Mouse (Mus musculus) liver, embryonic 12.5 days (tissue): ENCODE data around the gene Timm13. TPM values are rescaled to one million over a fixed set of nuclear protein-coding genes. Genes with fewer than 3 reads are reported as not detected.

ENCODE experiments used
- ATAC-seq: fragments of 200-750 bp; cut with Nextera tagmentation; 2 replicates; pipeline ENCODE4 v1.8.0; 2017; ENCODE audit warnings: moderate number of reproducible peaks, mild to moderate bottlenecking, moderate library complexity
- H3K27ac ChIP-seq: fragments of 300-500 bp; sonication (generic); 2 replicates; pipeline ENCODE4 v1.5.1; 2016; ENCODE audit warnings: mild to moderate bottlenecking
- H3K27me3 ChIP-seq: fragments of 300-500 bp; sonication (generic); replicated peaks from 2 replicates; pipeline ENCODE4 v1.6.1; 2016; ENCODE audit warnings: mild to moderate bottlenecking, moderate library complexity
- H3K36me3 ChIP-seq: fragments of 300-500 bp; sonication (generic); 2 replicates; pipeline ENCODE4 v1.6.1; 2016; ENCODE audit warnings: mild to moderate bottlenecking, moderate library complexity
- H3K4me1 ChIP-seq: fragments of 300-500 bp; sonication (generic); 2 replicates; pipeline ENCODE4 v1.6.1; 2016
- H3K4me2 ChIP-seq: fragments of 300-500 bp; sonication (generic); 2 replicates; pipeline ENCODE4 v1.6.1; 2016; ENCODE audit warnings: mild to moderate bottlenecking, moderate library complexity
- H3K4me3 ChIP-seq: fragments of 300-500 bp; sonication (generic); 2 replicates; pipeline ENCODE4 v1.5.1; 2016; ENCODE audit warnings: mild to moderate bottlenecking, moderate library complexity
- H3K9ac ChIP-seq: fragments of 300-500 bp; sonication (generic); 2 replicates; pipeline ENCODE4 v1.6.1; 2016; ENCODE audit warnings: mild to moderate bottlenecking, moderate library complexity
- H3K9me3 ChIP-seq: fragments of 300-500 bp; sonication (generic); replicated peaks from 2 replicates; pipeline ENCODE4 v1.6.1; 2016; ENCODE audit warnings: mild to moderate bottlenecking, moderate library complexity
- WGBS: fragments of 180-500 bp; shearing (Covaris S2); methylation state at CpG from one replicate; pipeline ENCODE4 v1.1.7; 2016; ENCODE audit not compliant: insufficient replicate concordance; 5-methylcytosine and 5-hydroxymethylcytosine counted together
- polyA plus RNA-seq: library from polyadenylated mRNA; unstranded; fragments of >200 nt; fragmentation: Nextera tagmentation; extraction: Ambion mirVana; gene quantifications from 2 replicates; pipeline ENCODE4 v1.2.1, GENCODE M21; 2016

The Timm13 gene
- polyA plus RNA-seq, 1 experiment from 2014 or later: 301 TPM

GRCm38 (mm10) chr10:80876028-80876427 is 24.7 kb downstream of the Timm13 start:
- peak overlapping the region; percentile 52; the same call in 1 of the 2 replicates for H3K27ac ChIP-seq
- H3K36me3 ChIP-seq: no peaks in the 10 kb centered on the region
- peak overlapping the region; percentile 43; the same call in 1 of the 2 replicates for H3K9ac ChIP-seq

GRCm38 (mm10) chr10:80874035-80874434 is 26.7 kb downstream of the Timm13 start:
- H3K9ac ChIP-seq: no peak overlapping the region
- H3K27ac ChIP-seq: no peak overlapping the region
- peaks cover 32% of the 10 kb centered on the region for H3K27me3 ChIP-seq
- no peaks in the 10 kb centered on the region for H3K36me3 ChIP-seq
- H3K9me3 ChIP-seq: no peaks in the 10 kb centered on the region
- H3K4me3 ChIP-seq: no peak overlapping the region
- WGBS: 69% methylated on average over 9 of the region's 9 CpGs
- ATAC-seq: no peak
- no peak overlapping the region for H3K4me2 ChIP-seq
- H3K4me1 ChIP-seq: peaks cover 38% of the 10 kb centered on the region

More at GRCm38 (mm10) chr10:80876028-80876427, 24.7 kb downstream of the Timm13 start:
- Histone ChIP-seq H3K9me3 (no peaks in the 10 kb centered on the region), H3K4me3 (no peak overlapping the region), H3K4me2 (no peak overlapping the region), H3K4me1 (peaks cover 58% of the 10 kb centered on the region), H3K27me3 (peaks cover 29% of the 10 kb centered on the region)
- WGBS: 29% methylated on average over 5 of the region's 5 CpGs
- no peak for ATAC-seq

- H3K27me3 ChIP-seq: peaks cover 32% of the 10 kb centered on the region
- H3K4me2 ChIP-seq: no peak within 1 kb of the TSS
- no peak for ATAC-seq
- H3K27ac ChIP-seq: no peak within 1 kb of the TSS
- 25% methylated on average over 9 of the region's 9 CpGs for WGBS
- H3K4me1 ChIP-seq: peaks cover 21% of the 10 kb centered on the region
- H3K9ac ChIP-seq: no peak within 1 kb of the TSS
- no peak within 1 kb of the TSS for H3K4me3 ChIP-seq
- peaks cover 23% of the 10 kb centered on the region for H3K36me3 ChIP-seq
- H3K9me3 ChIP-seq: no peaks in the 10 kb centered on the region
Measured at GRCm38 (mm10) chr10:80871581-80871980, 29.2 kb downstream of the Timm13 start, which contains the start of gene Tmprss9. Tmprss9 (plus strand) TSS chr10:80871848.

- Histone ChIP-seq H3K4me1 (peaks cover 16% of the 10 kb centered on the region; the same call in 1 of the 2 replicates), H3K4me3 (no peak overlapping the region), H3K9me3 (no peaks in the 10 kb centered on the region), H3K36me3 (peaks cover 29% of the 10 kb centered on the region), H3K27ac (no peak overlapping the region), H3K4me2 (no peak overlapping the region), H3K9ac (no peak overlapping the region), H3K27me3 (peaks cover 32% of the 10 kb centered on the region)
- no peak for ATAC-seq
- 67% methylated on average over 3 of the region's 6 CpGs for WGBS
Measured at GRCm38 (mm10) chr10:80870993-80871392, 29.8 kb downstream of the Timm13 start.

- WGBS: 89% methylated on average over 16 of the region's 16 CpGs
- Histone ChIP-seq H3K36me3 (peaks cover 85% of the 10 kb centered on the region), H3K27me3 (no peaks in the 10 kb centered on the region; the same call in 1 of the 2 replicates), H3K4me2 (no peak overlapping the region), H3K4me3 (no peak overlapping the region), H3K9me3 (no peaks in the 10 kb centered on the region), H3K9ac (no peak overlapping the region), H3K4me1 (peaks cover 45% of the 10 kb centered on the region), H3K27ac (peak overlapping the region; percentile 82; the same call in 1 of the 2 replicates)
- ATAC-seq: no peak
Measured at GRCm38 (mm10) chr10:80864446-80864845, 36.3 kb downstream of the Timm13 start.

GRCm38 (mm10) chr10:80862305-80862704 is 38.5 kb downstream of the Timm13 start:
- WGBS: 66% methylated on average over 5 of the region's 5 CpGs
- H3K27ac ChIP-seq: peak overlapping the region; percentile 82
- peak; percentile 57 for ATAC-seq

GRCm38 (mm10) chr10:80858350-80858935 is 42.3 kb downstream of the Timm13 start:
- ATAC-seq: peak; percentile 85
- Histone ChIP-seq H3K9me3 (no peaks in the 10 kb centered on the region), H3K4me2 (peak overlapping the region; percentile 93), H3K4me1 (peaks cover 92% of the 10 kb centered on the region), H3K36me3 (peaks cover 43% of the 10 kb centered on the region), H3K27ac (peak overlapping the region; percentile 99), H3K4me3 (peak overlapping the region; percentile 91), H3K9ac (peak overlapping the region; percentile 97), H3K27me3 (no peaks in the 10 kb centered on the region)
- WGBS: 19% methylated on average over 7 of the region's 7 CpGs

More at GRCm38 (mm10) chr10:80862305-80862704, 38.5 kb downstream of the Timm13 start:
- Histone ChIP-seq H3K36me3 (peaks cover 77% of the 10 kb centered on the region), H3K9ac (peak overlapping the region; percentile 58), H3K9me3 (no peaks in the 10 kb centered on the region), H3K4me1 (peaks cover 66% of the 10 kb centered on the region), H3K4me3 (0 out of 2 replicates have a peak overlapping the region, but pooled peaks have one; percentile 2), H3K4me2 (peak overlapping the region; percentile 52), H3K27me3 (no peaks in the 10 kb centered on the region)

- H3K36me3 ChIP-seq: peaks cover 43% of the 10 kb centered on the region
- H3K4me3 ChIP-seq: peak overlapping the region; percentile 91
- H3K27me3 ChIP-seq: no peaks in the 10 kb centered on the region
- H3K4me1 ChIP-seq: peaks cover 90% of the 10 kb centered on the region
- peak overlapping the region; percentile 97 for H3K9ac ChIP-seq
- no peaks in the 10 kb centered on the region for H3K9me3 ChIP-seq
- peak overlapping the region; percentile 93 for H3K4me2 ChIP-seq
- peak overlapping the region; percentile 99 for H3K27ac ChIP-seq
- 17% methylated on average over 3 of the region's 3 CpGs for WGBS
- peak; percentile 75 for ATAC-seq
Measured at GRCm38 (mm10) chr10:80857848-80858247, 42.9 kb downstream of the Timm13 start.

GRCm38 (mm10) chr10:80857386-80857785 is 43.4 kb downstream of the Timm13 start:
- no peaks in the 10 kb centered on the region for H3K27me3 ChIP-seq
- H3K9me3 ChIP-seq: no peaks in the 10 kb centered on the region
- peak overlapping the region; percentile 93 for H3K4me2 ChIP-seq
- peak overlapping the region; percentile 99 for H3K27ac ChIP-seq
- H3K4me1 ChIP-seq: peaks cover 87% of the 10 kb centered on the region
- peaks cover 43% of the 10 kb centered on the region for H3K36me3 ChIP-seq
- H3K4me3 ChIP-seq: peak overlapping the region; percentile 91
- ATAC-seq: no peak
- peak overlapping the region; percentile 97 for H3K9ac ChIP-seq
- WGBS: 41% methylated on average over 8 of the region's 8 CpGs

- H3K36me3 ChIP-seq: peaks cover 43% of the 10 kb centered on the region
- no peaks in the 10 kb centered on the region for H3K9me3 ChIP-seq
- no peaks in the 10 kb centered on the region for H3K27me3 ChIP-seq
- H3K9ac ChIP-seq: peak overlapping the region; percentile 97
- WGBS: 37% methylated on average over 5 of the region's 5 CpGs
- H3K4me1 ChIP-seq: peaks cover 87% of the 10 kb centered on the region
- peak; percentile 40 for ATAC-seq
- H3K27ac ChIP-seq: peak overlapping the region; percentile 99
- H3K4me3 ChIP-seq: peak overlapping the region; percentile 91
- H3K4me2 ChIP-seq: peak overlapping the region; percentile 93
Measured at GRCm38 (mm10) chr10:80856908-80857307, 43.9 kb downstream of the Timm13 start.

- H3K9me3 ChIP-seq: no peaks in the 10 kb centered on the region
- H3K9ac ChIP-seq: peak overlapping the region; percentile 97
- peak overlapping the region; percentile 93 for H3K4me2 ChIP-seq
- 33% methylated on average over 3 of the region's 3 CpGs for WGBS
- H3K36me3 ChIP-seq: peaks cover 43% of the 10 kb centered on the region
- H3K4me3 ChIP-seq: peak overlapping the region; percentile 91
- no peaks in the 10 kb centered on the region for H3K27me3 ChIP-seq
- no peak for ATAC-seq
- H3K4me1 ChIP-seq: peaks cover 82% of the 10 kb centered on the region
- H3K27ac ChIP-seq: peak overlapping the region; percentile 99
Measured at GRCm38 (mm10) chr10:80856267-80856666, 44.5 kb downstream of the Timm13 start.

- peak overlapping the region; percentile 97 for H3K9ac ChIP-seq
- 6% methylated on average over 11 of the region's 11 CpGs for WGBS
- peaks cover 43% of the 10 kb centered on the region for H3K36me3 ChIP-seq
- H3K27ac ChIP-seq: peak overlapping the region; percentile 99
- peak overlapping the region; percentile 91 for H3K4me3 ChIP-seq
- no peaks in the 10 kb centered on the region for H3K9me3 ChIP-seq
- no peaks in the 10 kb centered on the region for H3K27me3 ChIP-seq
- peaks cover 78% of the 10 kb centered on the region for H3K4me1 ChIP-seq
- H3K4me2 ChIP-seq: peak overlapping the region; percentile 93
- ATAC-seq: no peak
Measured at GRCm38 (mm10) chr10:80855749-80856073, 45.1 kb downstream of the Timm13 start.
